Mouse (Mus musculus) midbrain, embryonic 13.5 days (tissue): Measurements from ENCODE around the gene Nnmt. TPM values are rescaled to one million over a fixed set of nuclear protein-coding genes. Genes with fewer than 3 reads are reported as not detected.

Source experiments
- polyA plus RNA-seq: library from polyadenylated mRNA; unstranded; fragments of >200 nt; fragmentation: Nextera tagmentation; extraction: Ambion mirVana; gene quantifications from 2 replicates; pipeline ENCODE4 v1.2.1, GENCODE M21; 2015

Nnmt gene
- polyA plus RNA-seq, 1 experiment from 2014 or later = 0.40 TPM

Other genes with a start within 250 kb of the Nnmt start
- 74.3 and 77.5 TPM in 2 replicates for gene Rexo2, start 124.5 kb downstream of the Nnmt start, polyA plus RNA-seq
- 92.8 and 107 TPM in 2 replicates for gene Rbm7, start 109.9 kb downstream of the Nnmt start, polyA plus RNA-seq
- gene Gm5617, start 109.7 kb downstream of the Nnmt start, polyA plus RNA-seq = 33.2 and 38.2 TPM in 2 replicates
- gene Zbtb16, start 231.1 kb upstream of the Nnmt start, polyA plus RNA-seq = 6.8 and 7.2 TPM in 2 replicates